ENCODE assay signal across 8 mouse cellular contexts in genomic region chr7:99858813-99859585, GRCm38 (mm10). TPM values are rescaled to one million over a fixed set of nuclear protein-coding genes. Genes with fewer than 3 reads are reported as not detected.
DNase-seq lines count a peak whose midpoint lies in the region; ATAC-seq and TF ChIP-seq lines count a peak whose summit lies in the region.

Xrra1 (plus strand) TSS chr7:99859116.

- peaks cover 23% of the 10 kb centered on the region for H3K4me1 ChIP-seq in hindbrain, embryonic 13.5 days (replicated peaks)

- DNase-seq in Patski (ENCODE audit: low read depth, low spot score), result peak; percentile 90
- peak; percentile 96 for DNase-seq in cerebellum, postnatal 14 days
- peak; percentile 96 to 98 for DNase-seq in frontal cortex, postnatal 14 days (ENCODE audit: low spot score in 2 of 2)
- DNase-seq in layer of hippocampus, postnatal 25 days (ENCODE audit: extremely low spot score in 1 of 2, low spot score in 1 of 2), result peak; percentile 82 to 85
- DNase-seq in lung, postnatal 25 days (ENCODE audit: low spot score), result peak; percentile 99
- peak; percentile 99 for DNase-seq in retina, embryonic 14.5 days (ENCODE audit: low spot score)
- DNase-seq in thymus, postnatal 4 days, result peak; percentile 93

- TF ChIP-seq CTCF in Patski (IDR thresholded peaks at IDR 0.05), result no peak

- CTCF ChIA-PET in Patski (lab: Charles Lee), result no interaction called here

- H3K4me2 ChIP-seq in hindbrain, embryonic 13.5 days, result peak within 1 kb of the TSS; percentile 92

- H3K9me3 ChIP-seq in hindbrain, embryonic 13.5 days, result no peaks in the 10 kb centered on the region

- peaks cover 17% of the 10 kb centered on the region for H3K36me3 ChIP-seq in hindbrain, embryonic 13.5 days

- peak within 1 kb of the TSS; percentile 89 for H3K9ac ChIP-seq in hindbrain, embryonic 13.5 days

- peak; percentile 96 for ATAC-seq in Patski
- ATAC-seq in hindbrain, embryonic 13.5 days (ENCODE audit: low FRiP score), result peak; percentile 98

- under 1% methylated on average over 42 of the region's 42 CpGs for WGBS in hindbrain, embryonic 13.5 days

- peak within 1 kb of the TSS; percentile 82 for H3K4me3 ChIP-seq in hindbrain, embryonic 13.5 days

- peak within 1 kb of the TSS; percentile 91 for H3K27ac ChIP-seq in hindbrain, embryonic 13.5 days

- in situ Hi-C loops in Patski (cut with MboI; ENCODE audit: low pct_unique_long_range_greater_than_20kb), result loop anchor here (10.0 kb wide), 1 partner anchor 374 kb away; the partner anchor contains the start of gene Rps3

- POLR2A ChIA-PET in Patski (lab: Charles Lee), result no interaction called here

- no peaks in the 10 kb centered on the region for H3K27me3 ChIP-seq in Patski
- no peaks in the 10 kb centered on the region for H3K27me3 ChIP-seq in hindbrain, embryonic 13.5 days

RNA-seq across cellular contexts. Expression of gene Xrra1, which starts in this region (rescaled TPM):
- 0.60 TPM for polyA plus RNA-seq in Patski (2021)
- polyA plus RNA-seq in hindbrain, embryonic 13.5 days (2015; fragmentation: Nextera tagmentation; extraction: Ambion mirVana), result 0.51 and 0.72 TPM in 2 replicates
- total RNA-seq in layer of hippocampus, postnatal 25 days (2021), result 1 to 10 TPM in 1 of 2 experiments, under 1 TPM in 1; 0.94 to 1.1 TPM

Comparison
In these comparisons a context has a peak if more than half of its experiments do, and no peak if none do; other contexts are left out.
1. Peak in every context shown above with its lines: DNase-seq, ATAC-seq, H3K4me3 ChIP-seq and H3K27ac ChIP-seq.
2. Peak in DNase-seq and ATAC-seq in Patski; RNA of the gene not detected or under 1 TPM.
3. Peak in ATAC-seq, H3K4me3 ChIP-seq, H3K27ac ChIP-seq, H3K9ac ChIP-seq and H3K4me2 ChIP-seq in hindbrain, embryonic 13.5 days; RNA of the gene not detected or under 1 TPM.